In genomic region chr11:20541995-20542637, GRCm38 (mm10) we compare ENCODE assay signal across 8 mouse cellular contexts. TPM values are rescaled to one million over a fixed set of nuclear protein-coding genes. Genes with fewer than 3 reads are reported as not detected.
DNase-seq lines count a peak whose midpoint lies in the region; ATAC-seq and TF ChIP-seq lines count a peak whose summit lies in the region.

No protein-coding gene starts in this region.

- no peaks in the 10 kb centered on the region for H3K27me3 ChIP-seq in lung, postnatal 0 days (replicated peaks; ENCODE audit: insufficient read depth, low read length)
- H3K27me3 ChIP-seq in embryonic facial prominence, embryonic 15.5 days: no peaks in the 10 kb centered on the region
- no peaks in the 10 kb centered on the region; the same call in 1 of the 2 replicates for H3K27me3 ChIP-seq in intestine, embryonic 15.5 days (replicated peaks)
- H3K27me3 ChIP-seq in neural tube, embryonic 13.5 days: no peaks in the 10 kb centered on the region; the same call in 1 of the 2 replicates

- peak; percentile 79 for DNase-seq in cerebellum, adult 8-10 months
- no peak for DNase-seq in cerebellum, adult 9-11 months
- DNase-seq in lung, postnatal 0 days (ENCODE audit: low spot score): peak; percentile 67
- DNase-seq in lung, postnatal 10 days: no peak
- DNase-seq in thymus, postnatal 36 days: no peak

- peak overlapping the region; percentile 87 for H3K4me3 ChIP-seq in lung, postnatal 0 days (ENCODE audit: low read depth, low read length)
- peak overlapping the region; percentile 89 for H3K4me3 ChIP-seq in embryonic facial prominence, embryonic 15.5 days (replicated peaks)
- peak overlapping the region; percentile 91 for H3K4me3 ChIP-seq in intestine, embryonic 15.5 days (replicated peaks)
- H3K4me3 ChIP-seq in neural tube, embryonic 13.5 days: peak overlapping the region; percentile 84

- 0 out of 2 replicates have a peak overlapping the region, but pooled peaks have one; percentile 6 for H3K9ac ChIP-seq in lung, postnatal 0 days (replicated peaks; ENCODE audit: low read depth)
- H3K9ac ChIP-seq in embryonic facial prominence, embryonic 15.5 days: peak overlapping the region; percentile 54
- peak overlapping the region; percentile 57 for H3K9ac ChIP-seq in intestine, embryonic 15.5 days
- H3K9ac ChIP-seq in neural tube, embryonic 13.5 days: peak overlapping the region; percentile 72

- TF ChIP-seq CTCF in lung, postnatal 0 days (IDR thresholded peaks at IDR 0.05): no peak

- H3K36me3 ChIP-seq in lung, postnatal 0 days (ENCODE audit: insufficient read depth, low read length): no peaks in the 10 kb centered on the region
- no peaks in the 10 kb centered on the region for H3K36me3 ChIP-seq in embryonic facial prominence, embryonic 15.5 days
- H3K36me3 ChIP-seq in intestine, embryonic 15.5 days: no peaks in the 10 kb centered on the region
- no peaks in the 10 kb centered on the region for H3K36me3 ChIP-seq in neural tube, embryonic 13.5 days

- no peaks in the 10 kb centered on the region for H3K9me3 ChIP-seq in lung, postnatal 0 days (ENCODE audit: low read length)
- no peaks in the 10 kb centered on the region for H3K9me3 ChIP-seq in embryonic facial prominence, embryonic 15.5 days (replicated peaks)
- H3K9me3 ChIP-seq in intestine, embryonic 15.5 days: no peaks in the 10 kb centered on the region
- no peaks in the 10 kb centered on the region for H3K9me3 ChIP-seq in neural tube, embryonic 13.5 days

- H3K4me2 ChIP-seq in lung, postnatal 0 days (replicated peaks; ENCODE audit: low read depth, low read length): peak overlapping the region; percentile 88
- H3K4me2 ChIP-seq in embryonic facial prominence, embryonic 15.5 days (replicated peaks): peak overlapping the region; percentile 73
- H3K4me2 ChIP-seq in intestine, embryonic 15.5 days (replicated peaks): peak overlapping the region; percentile 82
- peak overlapping the region; percentile 80 for H3K4me2 ChIP-seq in neural tube, embryonic 13.5 days

- WGBS in lung, postnatal 0 days: under 1% methylated on average over 25 of the region's 29 CpGs
- WGBS in embryonic facial prominence, embryonic 15.5 days: under 1% methylated on average over 29 of the region's 29 CpGs
- under 1% methylated on average over 25 of the region's 29 CpGs for WGBS in intestine, embryonic 15.5 days
- 1% methylated on average over 27 of the region's 29 CpGs for WGBS in neural tube, embryonic 13.5 days

- H3K4me1 ChIP-seq in lung, postnatal 0 days (ENCODE audit: insufficient read depth, low read depth, low read length): no peaks in the 10 kb centered on the region
- peaks cover 18% of the 10 kb centered on the region for H3K4me1 ChIP-seq in embryonic facial prominence, embryonic 15.5 days
- 0 out of 2 replicates have a peak, but pooled peaks cover 5% of the 10 kb centered on the region for H3K4me1 ChIP-seq in intestine, embryonic 15.5 days (replicated peaks)
- peaks cover 27% of the 10 kb centered on the region for H3K4me1 ChIP-seq in neural tube, embryonic 13.5 days (replicated peaks)

- H3K27ac ChIP-seq in lung, postnatal 0 days (ENCODE audit: low read length): peak overlapping the region; percentile 92; the same call in 1 of the 2 replicates
- H3K27ac ChIP-seq in embryonic facial prominence, embryonic 15.5 days (replicated peaks): peak overlapping the region; percentile 93
- peak overlapping the region; percentile 44; the same call in 1 of the 2 replicates for H3K27ac ChIP-seq in intestine, embryonic 15.5 days
- peak overlapping the region; percentile 97 for H3K27ac ChIP-seq in neural tube, embryonic 13.5 days (replicated peaks)

- no peak for TF ChIP-seq EP300 in lung, postnatal 0 days (IDR thresholded peaks at IDR 0.05)

- no peak for ATAC-seq in lung, postnatal 0 days
- no peak for ATAC-seq in embryonic facial prominence, embryonic 15.5 days (ENCODE audit: insufficient number of reproducible peaks, low FRiP score, low TSS enrichment, low read depth)
- peak; percentile 3; the same call in 1 of the 2 replicates for ATAC-seq in intestine, embryonic 15.5 days
- ATAC-seq in neural tube, embryonic 13.5 days (ENCODE audit: low read depth): peak; percentile 2

RNA-seq across cellular contexts. Expression of gene Sertad2, which starts 0.9 kb away (rescaled TPM):
- polyA plus RNA-seq in lung, postnatal 0 days (2015; fragmentation: Nextera tagmentation; extraction: Ambion mirVana): 43.6 and 44.9 TPM in 2 replicates
- 47.9 and 52.4 TPM in 2 replicates for polyA plus RNA-seq in embryonic facial prominence, embryonic 15.5 days (2015; fragmentation: Nextera tagmentation; extraction: Ambion mirVana)
- 35.6 and 36.9 TPM in 2 replicates for polyA plus RNA-seq in intestine, embryonic 15.5 days (2015; fragmentation: Nextera tagmentation; extraction: Ambion mirVana)
- polyA plus RNA-seq in neural tube, embryonic 13.5 days (2015; fragmentation: Nextera tagmentation; extraction: Ambion mirVana): 28.3 and 29.8 TPM in 2 replicates

Comparison
In these comparisons a context has a peak if more than half of its experiments do, and no peak if none do; other contexts are left out.
1. DNase-seq: peak in cerebellum, adult 8-10 months (single experiment) and lung, postnatal 0 days (single experiment); none in cerebellum, adult 9-11 months (single experiment), lung, postnatal 10 days (single experiment) and thymus, postnatal 36 days (0 of 2).
2. ATAC-seq: peak in intestine, embryonic 15.5 days (single experiment) and neural tube, embryonic 13.5 days (single experiment); none in lung, postnatal 0 days (single experiment) and embryonic facial prominence, embryonic 15.5 days (single experiment).
3. H3K27ac ChIP-seq: peak in every context shown above with its lines; median percentile 97 in neural tube, embryonic 13.5 days; 93 in embryonic facial prominence, embryonic 15.5 days; 92 in lung, postnatal 0 days; 44 in intestine, embryonic 15.5 days.
4. H3K9ac ChIP-seq: peak in every context shown above with its lines; median percentile 72 in neural tube, embryonic 13.5 days; 57 in intestine, embryonic 15.5 days; 54 in embryonic facial prominence, embryonic 15.5 days; 6 in lung, postnatal 0 days.
5. Peak in every context shown above with its lines, with median percentiles within 50 percentile points of each other: H3K4me2 ChIP-seq and H3K4me3 ChIP-seq.